Mouse (Mus musculus): ENCODE results near the gene Uqcr10.
"Not testable (repeated sequence)": the region's sequence is repeated elsewhere in the genome, so short reads cannot be mapped to it uniquely, and the experiment has no call there.

Gene Uqcr10

GRCm38 (mm10) chr11:4715596-4715995 is 11.5 kb upstream of the Uqcr10 start:
- no peak for DNase-seq (ENCODE audit: low read depth, low spot score)

- no peak for DNase-seq (ENCODE audit: low read depth, low spot score)
These were observed 10.6 kb upstream of the Uqcr10 start for GRCm38 (mm10) chr11:4714727-4715126.

- no peak for DNase-seq (ENCODE audit: low read depth, low spot score)
These were observed 8.7 kb upstream of the Uqcr10 start for GRCm38 (mm10) chr11:4712822-4713221.

- not testable (repeated sequence) for DNase-seq (ENCODE audit: low read depth, low spot score)
These were observed 6.0 kb upstream of the Uqcr10 start for GRCm38 (mm10) chr11:4710188-4710587.

- no peak for DNase-seq (ENCODE audit: low read depth, low spot score)
These were observed 1.0 kb upstream of the Uqcr10 start for GRCm38 (mm10) chr11:4705178-4705577.

- DNase-seq (ENCODE audit: low read depth, low spot score) = no peak
These were observed 462 bp downstream of the Uqcr10 start for GRCm38 (mm10) chr11:4703688-4704071.

- DNase-seq (ENCODE audit: low read depth, low spot score) = no peak
These were observed 3.4 kb downstream of the Uqcr10 start for GRCm38 (mm10) chr11:4700726-4701125.

- DNase-seq (ENCODE audit: low read depth, low spot score) = no peak
These were observed 6.8 kb downstream of the Uqcr10 start for GRCm38 (mm10) chr11:4697043-4697983.

GRCm38 (mm10) chr11:4692162-4692561 is 12.0 kb downstream of the Uqcr10 start:
- no peak for DNase-seq (ENCODE audit: low read depth, low spot score)

GRCm38 (mm10) chr11:4691213-4691612 is 12.9 kb downstream of the Uqcr10 start:
- DNase-seq (ENCODE audit: low read depth, low spot score) = no peak

- DNase-seq (ENCODE audit: low read depth, low spot score) = peak; percentile 62
These were observed 13.8 kb downstream of the Uqcr10 start for GRCm38 (mm10) chr11:4690353-4690752.

- DNase-seq (ENCODE audit: low read depth, low spot score) = no peak
These were observed 15.3 kb downstream of the Uqcr10 start for GRCm38 (mm10) chr11:4688632-4689380.

GRCm38 (mm10) chr11:4687874-4688273 is 16.3 kb downstream of the Uqcr10 start:
- DNase-seq (ENCODE audit: low read depth, low spot score) = no peak

- DNase-seq (ENCODE audit: low read depth, low spot score) = no peak
These were observed 17.1 kb downstream of the Uqcr10 start for GRCm38 (mm10) chr11:4687027-4687426.

GRCm38 (mm10) chr11:4685510-4685909 is 18.6 kb downstream of the Uqcr10 start:
- no peak for DNase-seq (ENCODE audit: low read depth, low spot score)

- no peak for DNase-seq (ENCODE audit: low read depth, low spot score)
These were observed 19.1 kb downstream of the Uqcr10 start for GRCm38 (mm10) chr11:4685071-4685470.

GRCm38 (mm10) chr11:4684186-4684585 is 20.0 kb downstream of the Uqcr10 start:
- no peak for DNase-seq (ENCODE audit: low read depth, low spot score)

- no peak for DNase-seq (ENCODE audit: low read depth, low spot score)
These were observed 20.6 kb downstream of the Uqcr10 start for GRCm38 (mm10) chr11:4683516-4683915.

GRCm38 (mm10) chr11:4680126-4680525 is 24.0 kb downstream of the Uqcr10 start:
- no peak for DNase-seq (ENCODE audit: low read depth, low spot score)

GRCm38 (mm10) chr11:4679441-4679832 is 24.7 kb downstream of the Uqcr10 start:
- DNase-seq (ENCODE audit: low read depth, low spot score) = no peak

GRCm38 (mm10) chr11:4678700-4679440 is 25.3 kb downstream of the Uqcr10 start:
- no peak for DNase-seq (ENCODE audit: low read depth, low spot score)
